Mouse (Mus musculus) myocyte (in vitro differentiated cells): ENCODE data around the gene Phf13. TPM values are rescaled to one million over a fixed set of nuclear protein-coding genes. Genes with fewer than 3 reads are reported as not detected.

Experiments
- H3K27me3 ChIP-seq: one replicate; pipeline ENCODE4 v1.6.1; 2011; ENCODE audit not compliant: control insufficient read depth, insufficient read depth, insufficient read length
- H3K36me3 ChIP-seq: one replicate; pipeline ENCODE4 v1.6.1; 2011; ENCODE audit not compliant: control insufficient read depth, insufficient read depth
- H3K4me2 ChIP-seq: one replicate; pipeline ENCODE4 v1.6.1; 2011; ENCODE audit warnings: low read depth, control low read depth
- H3K4me3 ChIP-seq: one replicate; pipeline ENCODE4 v1.5.1; 2011; ENCODE audit warnings: mild to moderate bottlenecking, control low read depth, moderate library complexity
- H3K79me2 ChIP-seq: one replicate; pipeline ENCODE4 v1.6.1; 2011; ENCODE audit not compliant: control insufficient read depth, insufficient read depth
- H3ac ChIP-seq: one replicate; pipeline ENCODE4 v1.6.1; 2011; ENCODE audit not compliant: control insufficient read depth, insufficient read length
- CEBPB ChIP-seq: IDR thresholded peaks from 2 replicates; pipeline ENCODE4 v1.6.1; 2011; ENCODE audit warnings: mild to moderate bottlenecking, moderate library complexity; ENCODE audit not compliant: poor library complexity, insufficient read depth, severe bottlenecking
- E2F4 ChIP-seq: IDR thresholded peaks from one replicate; pipeline ENCODE4 v1.6.1; 2011; ENCODE audit warnings: mild to moderate bottlenecking, control low read depth, moderate library complexity; ENCODE audit not compliant: insufficient read depth
- MAX ChIP-seq: IDR thresholded peaks from one replicate; pipeline ENCODE4 v1.6.1; 2011; ENCODE audit warnings: low read depth, mild to moderate bottlenecking, control low read depth
- MYOD1 ChIP-seq, 3 experiments: IDR thresholded peaks; one replicate each; pipeline ENCODE4 v1.6.1; 2011; ENCODE audit warnings: control low read depth in 2 of 3, low read depth in 2 of 3, mild to moderate bottlenecking in 2 of 3, moderate library complexity in 1 of 3; ENCODE audit not compliant: insufficient read length in 2 of 3, control insufficient read depth in 1 of 3
- MYOG ChIP-seq, 3 experiments: IDR thresholded peaks; one replicate each; pipeline ENCODE4 v1.6.1; 2011; ENCODE audit warnings: control low read depth in 2 of 3, low read depth in 2 of 3, mild to moderate bottlenecking in 2 of 3; ENCODE audit not compliant: insufficient read length in 2 of 3, control insufficient read depth in 1 of 3, insufficient read depth in 1 of 3
- POLR2A ChIP-seq: IDR thresholded peaks from one replicate; pipeline ENCODE4 v1.6.1; 2011; ENCODE audit warnings: low read depth, mild to moderate bottlenecking, control low read depth, moderate library complexity; ENCODE audit not compliant: insufficient read length
- POLR2AphosphoS2 ChIP-seq: IDR thresholded peaks from one replicate; pipeline ENCODE4 v1.6.1; 2011; ENCODE audit warnings: low read depth, control low read depth; ENCODE audit not compliant: insufficient read length
- REST ChIP-seq: IDR thresholded peaks from one replicate; pipeline ENCODE4 v1.6.1; 2011; ENCODE audit warnings: mild to moderate bottlenecking, control low read depth, moderate library complexity; ENCODE audit not compliant: insufficient read depth, insufficient read length
- SRF ChIP-seq: IDR thresholded peaks from one replicate; pipeline ENCODE4 v1.6.1; 2011; ENCODE audit warnings: low read depth; ENCODE audit not compliant: control insufficient read depth, insufficient read length
- TCF12 ChIP-seq: IDR thresholded peaks from one replicate; pipeline ENCODE4 v1.6.1; 2011; ENCODE audit warnings: mild to moderate bottlenecking, control low read depth; ENCODE audit not compliant: poor library complexity, insufficient read depth, severe bottlenecking
- TCF3 ChIP-seq: IDR thresholded peaks from one replicate; pipeline ENCODE4 v1.6.1; 2011; ENCODE audit warnings: low read depth, control low read depth; ENCODE audit not compliant: insufficient read length
- USF1 ChIP-seq: IDR thresholded peaks from one replicate; pipeline ENCODE4 v1.6.1; 2011; ENCODE audit warnings: low read depth, mild to moderate bottlenecking, control low read depth, moderate library complexity
- polyA plus RNA-seq: library from polyadenylated mRNA; unstranded; fragments of >200 nt; fragmentation: generic; extraction: Trizol; gene quantifications from one replicate; pipeline ENCODE4 v1.2.1, GENCODE M21; 2012; ENCODE audit warnings: missing spikeins

Phf13 gene
- polyA plus RNA-seq, 1 experiment = 13.5 TPM

DNA sequence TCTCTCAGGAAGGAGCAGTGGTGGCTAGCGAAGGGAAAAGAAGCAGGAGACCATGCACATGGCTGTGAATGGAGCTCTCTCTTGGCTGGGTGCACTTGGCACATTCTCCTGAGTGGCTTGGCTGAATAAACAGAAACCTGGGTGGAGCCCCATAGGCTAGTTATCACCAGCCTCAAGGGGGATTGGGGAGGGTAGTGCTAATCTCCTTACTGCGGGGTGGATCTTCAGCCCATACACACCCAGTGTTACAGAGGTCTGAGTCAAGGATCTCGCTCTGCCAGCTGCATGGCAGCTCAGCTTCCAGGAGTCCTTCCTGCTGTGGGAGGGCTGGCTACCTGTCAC, 35.6 kb downstream of the Phf13 start:
- Histone ChIP-seq H3K79me2 (no peaks in the 10 kb centered on the region), H3K4me3 (no peak overlapping the region), H3K27me3 (no peaks in the 10 kb centered on the region), H3K36me3 (peaks cover 20% of the 10 kb centered on the region), H3K4me2 (no peak overlapping the region), H3ac (no peak overlapping the region)
- TF ChIP-seq TCF12 (no peak), REST (no peak), USF1 (no peak), TCF3 (no peak), POLR2A (no peak), E2F4 (no peak), CEBPB (no peak), SRF (no peak), MAX (no peak), MYOG (IDR thresholded peaks at IDR 0.05; ENCODE audit: control insufficient read depth in 1 of 3, insufficient read depth in 1 of 3, insufficient read length in 2 of 3, low read depth in 2 of 3) (no peak), POLR2AphosphoS2 (no peak), MYOD1 (IDR thresholded peaks at IDR 0.05; ENCODE audit: control insufficient read depth in 1 of 3, insufficient read length in 2 of 3, low read depth in 2 of 3) (no peak)

DNA sequence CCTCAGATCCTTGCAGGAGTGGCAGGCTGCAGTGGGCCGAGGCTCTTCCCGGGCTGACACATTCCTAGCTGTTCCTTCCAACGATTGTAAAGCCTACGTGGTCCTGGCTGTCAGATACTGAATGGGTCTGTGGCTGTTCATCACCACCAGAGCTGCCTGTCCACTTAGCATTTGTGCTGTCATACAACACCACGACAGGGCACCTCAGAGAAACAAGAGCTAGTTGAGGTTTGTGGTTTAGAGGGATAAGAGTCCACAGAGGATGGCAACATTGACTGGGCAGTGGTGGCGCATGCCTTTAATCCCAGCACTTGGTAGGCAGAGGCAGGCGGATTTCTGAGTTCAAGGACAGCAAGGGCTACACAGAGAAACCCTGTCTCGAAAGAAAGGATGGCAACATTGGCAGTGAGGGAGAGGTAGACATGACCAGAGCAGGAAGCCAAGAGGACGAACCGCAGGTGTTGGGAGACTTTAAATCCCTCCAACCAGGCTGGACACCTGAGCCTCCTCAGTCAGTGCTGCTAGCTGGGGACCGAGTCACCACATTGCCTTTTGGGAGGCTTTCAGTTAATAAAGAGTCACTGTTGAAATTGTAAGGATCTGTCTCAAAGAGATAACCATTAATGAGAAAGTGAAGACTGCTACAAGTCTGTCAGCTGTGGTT, 36.1 kb downstream of the Phf13 start:
- H3K27me3 ChIP-seq = no peaks in the 10 kb centered on the region
- TF ChIP-seq SRF = no peak
- TF ChIP-seq USF1 = no peak
- no peak for TF ChIP-seq POLR2AphosphoS2
- TF ChIP-seq MYOD1 (IDR thresholded peaks at IDR 0.05; ENCODE audit: control insufficient read depth in 1 of 3, insufficient read length in 2 of 3, low read depth in 2 of 3) = no peak
- TF ChIP-seq TCF3 = no peak
- TF ChIP-seq CEBPB = no peak
- TF ChIP-seq E2F4 = no peak
- no peak for TF ChIP-seq TCF12
- no peak for TF ChIP-seq MYOG (IDR thresholded peaks at IDR 0.05; ENCODE audit: control insufficient read depth in 1 of 3, insufficient read depth in 1 of 3, insufficient read length in 2 of 3, low read depth in 2 of 3)
- TF ChIP-seq REST = no peak
- TF ChIP-seq POLR2A = no peak
- no peak for TF ChIP-seq MAX
- H3K36me3 ChIP-seq = peaks cover 20% of the 10 kb centered on the region
- no peaks in the 10 kb centered on the region for H3K79me2 ChIP-seq
- H3K4me3 ChIP-seq = no peak overlapping the region
- H3ac ChIP-seq = no peak overlapping the region
- no peak overlapping the region for H3K4me2 ChIP-seq

DNA sequence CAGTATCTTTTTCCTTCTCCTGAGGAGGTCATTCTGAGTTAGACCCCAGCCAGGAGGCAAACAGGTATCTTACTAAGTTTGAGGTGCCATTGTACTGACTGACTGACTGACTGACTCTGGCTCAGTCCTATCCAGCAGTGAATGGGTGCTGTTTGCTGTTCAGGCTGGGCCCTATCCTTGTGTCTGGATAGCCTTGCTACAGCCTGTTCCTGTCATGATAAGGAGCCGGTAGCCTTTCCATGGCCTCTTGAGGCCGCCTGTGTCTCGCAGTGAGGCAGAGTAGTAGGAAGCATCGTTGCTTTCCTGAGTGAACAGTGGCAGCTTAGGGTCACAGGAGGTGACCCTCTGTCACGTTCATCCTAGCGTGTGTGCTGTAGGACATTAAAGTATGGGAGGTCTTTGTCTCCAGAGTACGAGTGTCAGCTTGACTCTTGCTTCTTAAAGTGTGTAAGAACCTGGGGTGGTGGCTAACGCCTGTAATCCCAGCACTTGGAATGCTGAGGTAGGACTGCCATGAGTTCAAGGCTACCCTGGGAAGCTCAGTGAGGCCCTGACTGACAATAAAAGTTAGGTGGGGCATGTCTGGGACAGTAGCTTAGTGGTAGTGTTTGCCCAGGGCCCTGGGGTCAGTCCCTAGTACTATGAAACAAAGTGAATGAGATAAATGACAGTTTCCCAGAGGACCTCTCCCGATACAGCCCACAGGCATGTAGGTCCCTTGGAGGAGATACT, 38.3 kb downstream of the Phf13 start:
- Histone ChIP-seq H3K79me2 (no peaks in the 10 kb centered on the region), H3K27me3 (no peaks in the 10 kb centered on the region), H3ac (no peak overlapping the region), H3K4me3 (no peak overlapping the region), H3K4me2 (no peak overlapping the region), H3K36me3 (peaks cover 17% of the 10 kb centered on the region)
- TF ChIP-seq E2F4 = no peak
- TF ChIP-seq REST = no peak
- no peak for TF ChIP-seq POLR2AphosphoS2
- TF ChIP-seq MYOG (IDR thresholded peaks at IDR 0.05; ENCODE audit: control insufficient read depth in 1 of 3, insufficient read depth in 1 of 3, insufficient read length in 2 of 3, low read depth in 2 of 3) = no peak
- no peak for TF ChIP-seq MAX
- no peak for TF ChIP-seq USF1
- no peak for TF ChIP-seq TCF12
- TF ChIP-seq SRF = no peak
- TF ChIP-seq CEBPB = no peak
- TF ChIP-seq MYOD1 (IDR thresholded peaks at IDR 0.05; ENCODE audit: control insufficient read depth in 1 of 3, insufficient read length in 2 of 3, low read depth in 2 of 3) = no peak
- no peak for TF ChIP-seq POLR2A
- TF ChIP-seq TCF3 = no peak

DNA sequence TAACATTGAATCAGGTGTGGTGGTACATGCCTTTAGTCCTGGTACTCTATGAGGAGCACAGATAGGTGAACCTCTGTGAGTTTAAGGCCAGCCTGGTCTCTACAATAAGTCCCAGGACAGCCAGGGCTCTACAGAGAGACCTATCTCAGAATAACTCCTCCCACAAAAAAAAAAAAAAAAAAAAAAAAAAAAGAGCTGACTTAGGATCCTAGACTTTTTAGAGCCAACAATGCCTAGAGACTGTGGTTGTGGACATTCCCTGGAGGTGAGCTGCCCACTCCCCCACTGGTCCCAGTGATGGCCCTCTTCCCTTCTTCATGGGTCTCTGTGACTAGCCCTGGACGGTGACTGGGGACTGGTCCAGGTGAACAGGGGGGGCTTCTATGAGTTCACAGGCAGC, 40.3 kb downstream of the Phf13 start:
- Histone ChIP-seq H3K79me2 (no peaks in the 10 kb centered on the region), H3K4me2 (no peak overlapping the region), H3K4me3 (no peak overlapping the region), H3K36me3 (peaks cover 21% of the 10 kb centered on the region), H3K27me3 (no peaks in the 10 kb centered on the region), H3ac (no peak overlapping the region)
- TF ChIP-seq MYOD1 (IDR thresholded peaks at IDR 0.05; ENCODE audit: control insufficient read depth in 1 of 3, insufficient read length in 2 of 3, low read depth in 2 of 3) = no peak
- no peak for TF ChIP-seq SRF
- TF ChIP-seq MYOG (IDR thresholded peaks at IDR 0.05; ENCODE audit: control insufficient read depth in 1 of 3, insufficient read depth in 1 of 3, insufficient read length in 2 of 3, low read depth in 2 of 3) = no peak
- no peak for TF ChIP-seq TCF3
- TF ChIP-seq POLR2A = no peak
- TF ChIP-seq CEBPB = no peak
- no peak for TF ChIP-seq POLR2AphosphoS2
- no peak for TF ChIP-seq MAX
- TF ChIP-seq USF1 = no peak
- TF ChIP-seq TCF12 = no peak
- no peak for TF ChIP-seq E2F4
- TF ChIP-seq REST = no peak
